Mouse (Mus musculus) gastrocnemius, postnatal 14 days (tissue): Measurements from ENCODE around the gene Tfe3. TPM values are rescaled to one million over a fixed set of nuclear protein-coding genes. Genes with fewer than 3 reads are reported as not detected.
"Not testable (repeated sequence)": the region's sequence is repeated elsewhere in the genome, so short reads cannot be mapped to it uniquely, and the experiment has no call there.

Experiments used
- DNase-seq: peaks from one replicate; pipeline ENCODE4 v3.0.0; 2021; ENCODE audit warnings: mixed read lengths
- intact Hi-C: fragments of 180-260 bp; cut with DNase I; formaldehyde crosslinking; loops from one replicate; pipeline ENCODE4 v1.15.1; 2025; ENCODE audit warnings: low total_unique reads
- long read RNA-seq, 2 experiments: library from polyadenylated mRNA; stranded (forward); transcript quantifications; one replicate each; pipeline ENCODE4 v2.0.0; 2021
- total RNA-seq, 2 experiments: library from RNA; stranded (reverse); gene quantifications; 2 replicates each; pipeline ENCODE4 v1.2.3; 2021

Gene Tfe3
- 1 to 10 TPM; 8.8 to 9.7 TPM for total RNA-seq
- long read RNA-seq, experiment 1, partial matches to known transcripts: 6 of 11 reads
- long read RNA-seq, experiment 1, other reads (novel, unspliced or antisense): 0 of 11 reads
- long read RNA-seq, experiment 2, partial matches to known transcripts: 2 of 5 reads
- long read RNA-seq, experiment 2, other reads (novel, unspliced or antisense): 0 of 5 reads

GRCm38 (mm10) chrX:7762137-7762920, at the start of gene Tfe3:
TSS of gene Tfe3 (plus strand) at chrX:7762560.
- intact Hi-C loops: no loop called here
- peak; percentile 93 for DNase-seq

- DNase-seq, intact Hi-C loops: not testable (repeated sequence)
Measured at GRCm38 (mm10) chrX:7713764-7714134, 48.6 kb upstream of the Tfe3 start.

GRCm38 (mm10) chrX:7714135-7714899, 48.0 kb upstream of the Tfe3 start, which contains the start of gene Wdr45:
TSS of gene Wdr45 (plus strand) at chrX:7714333.
- intact Hi-C loops: not testable (repeated sequence)

GRCm38 (mm10) chrX:7716058-7716457, 46.3 kb upstream of the Tfe3 start:
- intact Hi-C loops, DNase-seq: not testable (repeated sequence)

More at GRCm38 (mm10) chrX:7714135-7714899, 48.0 kb upstream of the Tfe3 start, which contains the start of gene Wdr45:
- DNase-seq: peak; percentile 92

- intact Hi-C loops: no loop called here
Measured at GRCm38 (mm10) chrX:7721514-7722281, 40.7 kb upstream of the Tfe3 start, which contains the start of gene Gm45208. TSS of gene Gm45208 (plus strand) at chrX:7722245.

GRCm38 (mm10) chrX:7722282-7722611, 40.1 kb upstream of the Tfe3 start:
- intact Hi-C loops: no loop called here
- no peak for DNase-seq

More at GRCm38 (mm10) chrX:7721514-7722281, 40.7 kb upstream of the Tfe3 start, which contains the start of gene Gm45208:
- peak; percentile 51 for DNase-seq

- intact Hi-C loops: no loop called here
- DNase-seq: no peak
Measured at GRCm38 (mm10) chrX:7722691-7723090, 39.7 kb upstream of the Tfe3 start.

- intact Hi-C loops: no loop called here
Measured at GRCm38 (mm10) chrX:7724135-7724534, 38.2 kb upstream of the Tfe3 start.

GRCm38 (mm10) chrX:7725841-7726240, 36.5 kb upstream of the Tfe3 start:
- no peak for DNase-seq
- intact Hi-C loops: no loop called here

More at GRCm38 (mm10) chrX:7724135-7724534, 38.2 kb upstream of the Tfe3 start:
- no peak for DNase-seq

- no peak for DNase-seq
- intact Hi-C loops: no loop called here
Measured at GRCm38 (mm10) chrX:7727176-7727575, 35.2 kb upstream of the Tfe3 start.

GRCm38 (mm10) chrX:7728215-7728921, 34.0 kb upstream of the Tfe3 start, which contains the start of gene Praf2:
TSS of gene Praf2 (plus strand) at chrX:7728439.
- intact Hi-C loops: no loop called here
- peak; percentile 73 for DNase-seq

- intact Hi-C loops: no loop called here
Measured at GRCm38 (mm10) chrX:7728922-7729265, 33.5 kb upstream of the Tfe3 start.

GRCm38 (mm10) chrX:7733571-7734156, 28.7 kb upstream of the Tfe3 start:
- intact Hi-C loops: no loop called here
- DNase-seq: peak; percentile 78

More at GRCm38 (mm10) chrX:7728922-7729265, 33.5 kb upstream of the Tfe3 start:
- no peak for DNase-seq

- intact Hi-C loops: no loop called here
- no peak for DNase-seq
Measured at GRCm38 (mm10) chrX:7739336-7740081, 22.9 kb upstream of the Tfe3 start.

- intact Hi-C loops: no loop called here
Measured at GRCm38 (mm10) chrX:7740082-7740819, 22.1 kb upstream of the Tfe3 start.

GRCm38 (mm10) chrX:7741103-7741502, 21.3 kb upstream of the Tfe3 start:
- intact Hi-C loops: no loop called here
- DNase-seq: no peak

More at GRCm38 (mm10) chrX:7740082-7740819, 22.1 kb upstream of the Tfe3 start:
- no peak for DNase-seq

- no peak for DNase-seq
- intact Hi-C loops: no loop called here
Measured at GRCm38 (mm10) chrX:7743470-7743869, 18.9 kb upstream of the Tfe3 start.
